Mouse (Mus musculus): ENCODE results near the gene Usp17le.
"Not testable (repeated sequence)": the region's sequence is repeated elsewhere in the genome, so short reads cannot be mapped to it uniquely, and the experiment has no call there.

Gene Usp17le

DNA sequence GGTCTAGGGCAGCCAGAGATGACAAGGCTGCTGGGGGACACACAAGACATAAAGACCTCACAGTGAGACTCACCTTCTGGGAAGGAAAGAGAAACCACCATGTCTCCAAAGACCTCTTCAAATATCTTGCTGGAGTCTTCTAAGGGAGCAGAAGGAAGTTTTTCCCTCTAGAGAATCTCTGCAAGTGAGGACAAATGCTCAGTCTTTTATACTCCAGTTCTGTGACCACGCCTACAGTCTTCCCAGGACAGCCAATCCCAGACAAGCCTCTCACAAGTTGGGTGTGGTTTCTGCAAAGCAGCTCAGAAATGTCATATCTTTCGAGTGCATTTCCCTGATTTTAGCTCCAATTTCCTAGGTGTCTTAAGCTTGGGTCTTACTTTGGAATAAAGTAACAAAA is at the start of gene Usp17le:
TSS of gene Usp17le (minus strand) at position 101 of the 400 bp plus-strand sequence.
- not testable (repeated sequence) for DNase-seq (ENCODE audit: inconsistent age in 2 of 2, low spot score in 1 of 2)

DNA sequence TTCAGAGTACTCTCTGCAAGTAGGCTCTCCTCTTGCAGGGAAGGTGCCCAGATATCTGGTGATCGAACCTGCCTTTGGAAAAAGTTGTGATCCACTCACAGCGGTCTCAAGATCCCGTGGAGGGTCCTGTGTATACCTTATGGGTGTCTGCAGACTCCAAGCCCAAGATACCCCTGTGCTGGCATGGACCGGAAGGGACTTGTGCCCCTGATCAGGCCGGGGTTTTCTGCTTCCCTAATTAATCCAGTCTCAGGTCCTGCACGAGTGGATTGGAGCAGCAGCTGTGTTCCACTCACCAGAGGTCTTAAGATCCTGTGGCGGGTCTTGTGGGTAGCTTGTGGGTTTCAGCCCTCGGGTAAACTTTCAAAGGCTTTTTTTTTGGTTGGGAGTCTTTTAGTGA is 33.1 kb upstream of the Usp17le start:
- DNase-seq (ENCODE audit: inconsistent age in 2 of 2, low spot score in 1 of 2), result not testable (repeated sequence)

DNA sequence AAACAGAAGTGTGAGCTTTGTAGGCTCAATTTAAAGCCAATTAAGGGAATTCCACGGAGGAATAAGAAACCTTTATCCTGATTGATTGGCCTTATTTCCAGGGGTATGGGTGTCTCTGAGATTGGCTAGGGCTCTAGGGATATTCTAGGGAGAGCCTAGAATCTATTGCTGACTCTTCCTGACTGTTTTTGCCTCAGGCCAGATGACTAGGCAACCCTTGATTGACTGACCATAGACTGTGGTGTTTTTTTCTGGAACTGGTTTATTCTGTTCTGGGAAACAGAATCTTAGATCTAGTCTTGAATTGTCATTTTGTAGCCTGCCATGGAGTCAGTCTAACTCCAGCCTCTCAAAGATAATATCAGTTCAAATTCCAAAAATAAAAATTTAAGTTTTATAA is 13.5 kb upstream of the Usp17le start:
- no peak for DNase-seq (ENCODE audit: inconsistent age in 2 of 2, low spot score in 1 of 2)

Data from adrenal gland, adult (tissue).